Mouse (Mus musculus): ENCODE measurements around the gene Fmnl2. TPM values are rescaled to one million over a fixed set of nuclear protein-coding genes. Genes with fewer than 3 reads are reported as not detected.

Fmnl2 gene
- polyA plus RNA-seq, 1 experiment = not detected

DNA sequence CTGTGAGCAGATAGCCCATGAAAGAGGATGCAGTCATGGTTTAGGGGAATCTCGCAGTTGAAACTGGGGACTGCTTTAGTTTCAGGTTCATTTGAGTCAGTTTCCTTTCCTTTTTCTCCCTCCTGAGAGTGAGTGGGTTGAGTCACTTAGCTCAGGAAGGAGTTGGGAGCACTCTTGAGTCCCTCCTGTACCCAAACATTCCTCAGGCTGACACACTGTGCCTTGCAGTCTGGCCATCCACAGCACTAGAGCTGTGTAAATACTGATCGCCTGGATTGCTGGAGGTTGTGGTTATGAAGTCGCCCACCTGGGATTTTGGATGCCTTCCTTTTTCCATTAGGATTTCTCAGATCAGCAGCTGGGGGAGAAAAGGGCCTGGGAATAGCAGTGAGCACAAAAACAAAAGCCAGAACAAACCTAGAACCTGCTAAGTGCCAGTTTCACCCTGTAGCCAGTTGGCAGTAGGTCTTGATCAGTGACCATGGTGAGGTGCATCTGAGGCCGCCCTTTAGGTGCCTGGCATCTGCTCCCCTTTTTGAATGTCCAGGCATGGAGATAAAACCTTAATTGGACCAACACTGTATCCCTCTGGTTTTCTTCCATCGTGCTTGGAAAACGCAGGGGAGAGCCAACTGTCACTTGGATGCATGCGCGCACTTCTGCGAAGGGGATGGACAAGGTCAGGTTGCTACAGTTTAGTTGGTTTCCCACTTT lies 4.5 kb downstream of the Fmnl2 start:
- Histone ChIP-seq H3K4me3 (replicated peaks) (no peak overlapping the region), H3K27me3 (replicated peaks) (peaks cover 56% of the 10 kb centered on the region), H3K4me1 (peaks cover 14% of the 10 kb centered on the region), H3K9me3 (no peaks in the 10 kb centered on the region; the same call in 1 of the 2 replicates), H3K36me3 (replicated peaks; ENCODE audit: low read length) (no peaks in the 10 kb centered on the region)
- TF ChIP-seq GATA1 (IDR thresholded peaks at IDR 0.05; ENCODE audit: borderline replicate concordance, low read length) (no peak), FLI1 (IDR thresholded peaks at IDR 0.05; ENCODE audit: low read length) (no peak)

DNA sequence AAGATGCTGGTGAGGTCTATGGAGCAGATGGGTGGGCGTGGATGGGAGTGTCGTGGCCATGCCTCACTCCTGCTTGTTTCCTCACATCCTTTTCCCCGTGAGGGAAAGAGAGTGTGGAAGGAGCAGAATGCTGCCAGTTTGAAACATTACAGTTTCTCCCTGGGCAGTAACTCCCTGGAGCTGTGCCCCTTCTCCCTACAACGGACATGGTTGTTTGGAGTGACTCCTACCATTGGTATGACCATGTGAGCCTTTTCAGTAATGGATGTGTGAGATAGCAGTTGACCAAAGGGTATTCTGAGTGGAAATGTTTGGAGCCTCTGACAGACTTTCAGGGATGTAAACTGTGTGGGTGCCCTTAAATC lies 5.1 kb downstream of the Fmnl2 start:
- H3K4me1 ChIP-seq = peaks cover 9% of the 10 kb centered on the region
- TF ChIP-seq GATA1 (IDR thresholded peaks at IDR 0.05; ENCODE audit: borderline replicate concordance, low read length) (no peak), FLI1 (IDR thresholded peaks at IDR 0.05; ENCODE audit: low read length) (no peak)
- H3K4me3 ChIP-seq (replicated peaks) = no peak overlapping the region
- no peaks in the 10 kb centered on the region for H3K36me3 ChIP-seq (replicated peaks; ENCODE audit: low read length)
- peaks cover 5% of the 10 kb centered on the region for H3K9me3 ChIP-seq
- peaks cover 50% of the 10 kb centered on the region for H3K27me3 ChIP-seq (replicated peaks)

DNA sequence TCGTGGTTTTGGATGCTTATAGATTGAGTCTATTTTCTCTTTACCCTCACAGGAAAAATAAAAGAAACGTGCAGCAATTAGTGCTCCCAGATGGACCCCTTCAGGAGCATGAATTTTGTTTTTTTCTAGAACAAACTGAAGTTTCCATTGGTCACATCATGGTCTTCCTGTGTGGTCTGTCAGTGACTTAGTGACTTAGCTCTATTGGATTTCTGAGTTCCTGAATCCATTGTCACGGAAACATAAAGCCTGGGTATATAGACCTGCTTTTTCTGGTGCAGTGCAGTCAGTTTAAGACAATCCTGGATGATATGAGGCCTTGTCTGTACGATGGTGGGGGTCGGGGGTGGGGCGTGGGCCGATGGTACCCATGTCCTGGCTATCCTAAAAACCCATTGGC lies 7.0 kb downstream of the Fmnl2 start:
- TF ChIP-seq FLI1 (IDR thresholded peaks at IDR 0.05; ENCODE audit: low read length) (no peak), GATA1 (IDR thresholded peaks at IDR 0.05; ENCODE audit: borderline replicate concordance, low read length) (no peak)

DNA sequence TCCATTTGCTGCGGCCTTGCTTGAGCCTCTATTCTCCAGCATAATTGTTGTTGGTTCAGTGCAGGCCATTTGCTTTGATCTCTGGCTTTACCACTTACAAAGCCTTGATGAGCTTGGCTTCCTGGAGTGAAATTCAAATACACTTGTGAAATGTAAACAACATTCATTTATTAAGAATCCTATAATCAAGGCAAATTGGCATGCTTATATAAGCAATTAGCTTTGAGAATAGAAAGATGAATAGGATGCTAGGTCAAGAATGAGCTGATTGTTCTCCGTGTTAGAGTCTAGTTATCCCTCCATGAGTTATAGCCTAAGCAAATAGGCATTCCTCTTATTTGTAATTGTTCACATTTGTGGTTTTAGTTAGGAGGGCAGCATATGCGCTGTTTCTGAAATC lies 8.5 kb downstream of the Fmnl2 start:
- Histone ChIP-seq H3K4me1 (no peaks in the 10 kb centered on the region), H3K4me3 (replicated peaks) (no peak overlapping the region), H3K27me3 (replicated peaks) (peaks cover 21% of the 10 kb centered on the region), H3K36me3 (replicated peaks; ENCODE audit: low read length) (no peaks in the 10 kb centered on the region), H3K9me3 (peaks cover 10% of the 10 kb centered on the region)
- TF ChIP-seq FLI1 (IDR thresholded peaks at IDR 0.05; ENCODE audit: low read length) (no peak), GATA1 (IDR thresholded peaks at IDR 0.05; ENCODE audit: borderline replicate concordance, low read length) (no peak)

More for the DNA sequence above, 7.0 kb downstream of the Fmnl2 start:
- Histone ChIP-seq H3K27me3 (replicated peaks) (peaks cover 31% of the 10 kb centered on the region), H3K4me3 (replicated peaks) (no peak overlapping the region), H3K4me1 (no peaks in the 10 kb centered on the region), H3K9me3 (peaks cover 10% of the 10 kb centered on the region), H3K36me3 (replicated peaks; ENCODE audit: low read length) (no peaks in the 10 kb centered on the region)

DNA sequence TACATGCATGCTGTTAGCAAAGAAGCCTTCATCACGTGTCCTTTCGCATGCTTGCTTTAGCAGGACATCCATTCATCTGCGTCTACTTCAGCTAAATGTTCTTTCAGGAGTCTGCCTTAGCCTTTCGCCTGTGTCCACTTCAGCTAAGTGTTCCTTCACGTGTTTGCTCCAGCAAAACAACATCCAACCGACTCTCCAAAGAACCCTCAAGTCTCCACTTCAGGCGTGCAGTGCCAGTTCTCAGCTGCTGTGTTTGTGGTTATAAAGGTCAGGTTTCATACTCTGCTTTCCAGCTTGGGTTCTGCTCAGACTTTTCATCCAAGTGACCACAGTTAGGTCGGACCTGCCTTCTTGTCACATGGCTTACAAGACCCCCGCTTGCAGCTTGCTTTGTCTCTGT lies 10.1 kb downstream of the Fmnl2 start:
- H3K27me3 ChIP-seq (replicated peaks) = peaks cover 8% of the 10 kb centered on the region
- peaks cover 10% of the 10 kb centered on the region for H3K9me3 ChIP-seq
- no peaks in the 10 kb centered on the region for H3K36me3 ChIP-seq (replicated peaks; ENCODE audit: low read length)
- H3K4me3 ChIP-seq (replicated peaks) = no peak overlapping the region
- TF ChIP-seq GATA1 (IDR thresholded peaks at IDR 0.05; ENCODE audit: borderline replicate concordance, low read length) = no peak
- no peak for TF ChIP-seq FLI1 (IDR thresholded peaks at IDR 0.05; ENCODE audit: low read length)
- no peaks in the 10 kb centered on the region for H3K4me1 ChIP-seq

GRCm38 (mm10) chr2:52868181-52868580 lies 10.5 kb downstream of the Fmnl2 start:
- no peaks in the 10 kb centered on the region for H3K4me1 ChIP-seq
- H3K27me3 ChIP-seq (replicated peaks) = peaks cover 5% of the 10 kb centered on the region
- peaks cover 10% of the 10 kb centered on the region for H3K9me3 ChIP-seq
- TF ChIP-seq FLI1 (IDR thresholded peaks at IDR 0.05; ENCODE audit: low read length) (no peak), GATA1 (IDR thresholded peaks at IDR 0.05; ENCODE audit: borderline replicate concordance, low read length) (no peak)
- no peak overlapping the region for H3K4me3 ChIP-seq (replicated peaks)
- H3K36me3 ChIP-seq (replicated peaks; ENCODE audit: low read length) = no peaks in the 10 kb centered on the region

DNA sequence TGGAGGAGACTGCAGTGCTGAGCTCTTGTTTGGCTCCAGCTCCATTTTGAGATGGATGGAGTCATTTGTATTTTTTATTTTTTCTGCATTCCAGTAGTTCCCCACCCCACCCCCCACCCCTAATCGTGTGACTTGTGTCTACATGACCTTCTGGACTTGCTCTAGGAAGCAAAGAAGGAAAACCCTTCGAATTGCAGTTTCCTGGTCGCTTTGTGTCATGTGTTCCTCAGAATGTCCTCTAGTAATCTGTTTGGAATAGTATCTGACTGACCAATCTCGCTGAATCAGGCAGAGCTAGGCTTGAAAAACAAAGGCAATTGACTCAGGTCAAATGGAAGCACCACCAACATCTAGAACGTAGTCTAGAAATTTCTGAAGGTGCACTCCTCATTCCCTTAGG lies 15.0 kb downstream of the Fmnl2 start:
- no peaks in the 10 kb centered on the region for H3K36me3 ChIP-seq (replicated peaks; ENCODE audit: low read length)
- H3K27me3 ChIP-seq (replicated peaks) = no peaks in the 10 kb centered on the region
- TF ChIP-seq FLI1 (IDR thresholded peaks at IDR 0.05; ENCODE audit: low read length) (no peak), GATA1 (IDR thresholded peaks at IDR 0.05; ENCODE audit: borderline replicate concordance, low read length) (no peak)
- peaks cover 6% of the 10 kb centered on the region for H3K9me3 ChIP-seq
- H3K4me3 ChIP-seq (replicated peaks) = no peak overlapping the region
- no peaks in the 10 kb centered on the region for H3K4me1 ChIP-seq

DNA sequence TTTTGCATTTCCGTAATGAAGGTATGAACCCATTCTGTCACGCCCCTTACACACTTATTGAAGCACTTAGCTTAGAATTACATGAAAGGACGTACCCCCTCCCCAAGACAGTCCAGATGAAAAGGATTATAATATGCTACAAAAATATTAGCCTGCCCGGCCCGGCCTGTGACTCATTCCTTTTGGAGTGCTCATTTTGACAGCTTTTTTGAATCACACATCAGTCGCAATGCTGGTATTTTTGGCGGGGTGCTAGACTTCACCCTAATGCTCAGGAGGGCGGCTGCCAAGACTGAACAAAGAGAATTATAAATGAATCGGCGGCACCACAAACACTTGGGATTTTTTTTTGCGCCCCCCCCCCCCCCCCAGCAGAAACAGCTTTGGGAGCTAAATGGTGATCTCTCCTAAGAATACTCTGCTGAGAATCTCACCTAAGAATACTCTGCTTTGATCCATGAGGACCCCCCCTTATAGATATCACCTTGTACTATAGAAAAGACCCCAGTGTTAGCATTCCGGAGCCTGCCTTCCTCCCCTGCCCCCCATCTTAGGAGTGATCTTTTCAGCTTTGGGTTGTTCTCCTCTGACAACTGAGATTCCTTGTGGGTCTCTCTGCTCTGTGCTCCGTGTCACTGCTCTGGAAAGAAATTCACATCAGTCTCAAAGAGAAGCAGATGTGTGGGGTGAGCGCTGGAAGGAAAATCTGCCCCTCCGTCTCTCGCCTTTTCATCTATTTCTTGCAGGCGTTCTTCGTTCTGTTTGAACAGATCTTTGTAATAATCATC lies 15.8 kb downstream of the Fmnl2 start:
- TF ChIP-seq FLI1 (IDR thresholded peaks at IDR 0.05; ENCODE audit: low read length) (no peak), GATA1 (IDR thresholded peaks at IDR 0.05; ENCODE audit: borderline replicate concordance, low read length) (no peak)
- Histone ChIP-seq H3K36me3 (replicated peaks; ENCODE audit: low read length) (no peaks in the 10 kb centered on the region), H3K9me3 (no peaks in the 10 kb centered on the region), H3K27me3 (replicated peaks) (no peaks in the 10 kb centered on the region), H3K4me3 (replicated peaks) (no peak overlapping the region), H3K4me1 (no peaks in the 10 kb centered on the region)

DNA sequence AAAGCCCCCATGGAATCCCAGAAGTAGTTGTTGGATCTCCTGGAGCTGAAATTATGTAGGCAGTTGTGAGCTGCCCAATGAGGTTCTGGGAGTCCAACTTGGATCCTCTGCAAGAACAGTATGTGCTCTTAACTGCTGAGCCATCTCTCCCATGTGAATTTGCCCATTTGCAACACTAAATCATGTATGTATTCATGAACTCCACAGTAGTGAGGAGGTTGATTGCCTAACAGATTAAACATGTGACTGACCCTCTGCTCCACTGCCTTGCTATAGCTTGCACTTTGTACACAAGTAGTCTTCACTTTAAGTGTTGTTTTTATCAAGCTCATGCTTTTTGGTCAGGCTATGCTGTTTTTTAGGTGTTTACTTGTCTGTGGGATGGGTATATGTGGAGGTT lies 17.1 kb downstream of the Fmnl2 start:
- H3K4me3 ChIP-seq (replicated peaks) = no peak overlapping the region
- TF ChIP-seq FLI1 (IDR thresholded peaks at IDR 0.05; ENCODE audit: low read length) (no peak), GATA1 (IDR thresholded peaks at IDR 0.05; ENCODE audit: borderline replicate concordance, low read length) (no peak)
- H3K27me3 ChIP-seq (replicated peaks) = no peaks in the 10 kb centered on the region
- no peaks in the 10 kb centered on the region for H3K36me3 ChIP-seq (replicated peaks; ENCODE audit: low read length)
- no peaks in the 10 kb centered on the region for H3K4me1 ChIP-seq
- no peaks in the 10 kb centered on the region for H3K9me3 ChIP-seq

- TF ChIP-seq FLI1 (IDR thresholded peaks at IDR 0.05; ENCODE audit: low read length) = no peak
- TF ChIP-seq GATA1 (IDR thresholded peaks at IDR 0.05; ENCODE audit: borderline replicate concordance, low read length) = no peak
- no peak overlapping the region for H3K4me3 ChIP-seq (replicated peaks)
- no peaks in the 10 kb centered on the region for H3K27me3 ChIP-seq (replicated peaks)
- H3K36me3 ChIP-seq (replicated peaks; ENCODE audit: low read length) = no peaks in the 10 kb centered on the region
- no peaks in the 10 kb centered on the region for H3K4me1 ChIP-seq
- no peaks in the 10 kb centered on the region for H3K9me3 ChIP-seq
Observed at GRCm38 (mm10) chr2:52875801-52876200, 18.1 kb downstream of the Fmnl2 start.
